Mouse (Mus musculus) embryonic facial prominence, embryonic 14.5 days (tissue): ENCODE results near the gene Adm2. TPM values are rescaled to one million over a fixed set of nuclear protein-coding genes. Genes with fewer than 3 reads are reported as not detected.

Source experiments
- ATAC-seq: fragments of 200-750 bp; cut with Nextera tagmentation; 2 replicates; pipeline ENCODE4 v1.8.0; 2017; ENCODE audit warnings: low read depth, moderate number of reproducible peaks, moderate TSS enrichment
- DNase-seq: peaks from one replicate; pipeline ENCODE4 v3.0.0-alpha.2; 2015; ENCODE audit warnings: low spot score
- H3K27ac ChIP-seq: fragments of 300-500 bp; sonication (generic); replicated peaks from 2 replicates; pipeline ENCODE4 v1.5.1; 2014; ENCODE audit warnings: low read depth, mild to moderate bottlenecking, low read length, moderate library complexity
- H3K27me3 ChIP-seq: fragments of 300-500 bp; sonication (generic); replicated peaks from 2 replicates; pipeline ENCODE4 v1.6.1; 2014; ENCODE audit warnings: low read length; ENCODE audit not compliant: control insufficient read depth, insufficient read depth
- H3K36me3 ChIP-seq: fragments of 300-500 bp; sonication (generic); 2 replicates; pipeline ENCODE4 v1.6.1; 2014; ENCODE audit warnings: low read length, mixed read lengths; ENCODE audit not compliant: control insufficient read depth, insufficient read depth
- H3K4me1 ChIP-seq: fragments of 300-500 bp; sonication (generic); 2 replicates; pipeline ENCODE4 v1.6.1; 2014; ENCODE audit warnings: antibody characterized with exemption, low read length; ENCODE audit not compliant: control insufficient read depth, insufficient read depth
- H3K4me2 ChIP-seq: fragments of 300-500 bp; sonication (generic); 2 replicates; pipeline ENCODE4 v1.6.1; 2014; ENCODE audit warnings: low read depth, mild to moderate bottlenecking, low read length, moderate library complexity, mixed read lengths
- H3K4me3 ChIP-seq: fragments of 300-500 bp; sonication (generic); 2 replicates; pipeline ENCODE4 v1.5.1; 2014; ENCODE audit warnings: low read depth, mild to moderate bottlenecking, low read length
- H3K9ac ChIP-seq: fragments of 300-500 bp; sonication (generic); 2 replicates; pipeline ENCODE4 v1.6.1; 2014; ENCODE audit warnings: low read depth, mild to moderate bottlenecking, low read length, moderate library complexity, mixed read lengths
- H3K9me3 ChIP-seq: fragments of 300-500 bp; sonication (generic); 2 replicates; pipeline ENCODE4 v1.6.1; 2016; ENCODE audit warnings: low read length; ENCODE audit not compliant: control insufficient read depth
- WGBS: fragments of 180-500 bp; shearing (Covaris S2); extraction: QIAGEN DNeasy Blood & Tissue Kit; methylation state at CpG from one replicate; pipeline ENCODE4 v1.1.7; 2014; 5-methylcytosine and 5-hydroxymethylcytosine counted together
- polyA plus RNA-seq: library from polyadenylated mRNA; unstranded; fragments of >200 nt; fragmentation: Nextera tagmentation; extraction: Ambion mirVana; gene quantifications from 2 replicates; pipeline ENCODE4 v1.2.1, GENCODE M21; 2014

Adm2 gene
- polyA plus RNA-seq, 1 experiment from 2014 or later = 0.21 TPM

- Histone ChIP-seq H3K4me1 (peaks cover 16% of the 10 kb centered on the region), H3K27me3 (no peaks in the 10 kb centered on the region), H3K4me3 (peak overlapping the region; percentile 86), H3K9ac (peak overlapping the region; percentile 90), H3K9me3 (no peaks in the 10 kb centered on the region), H3K36me3 (peaks cover 51% of the 10 kb centered on the region), H3K4me2 (peak overlapping the region; percentile 86), H3K27ac (no peak overlapping the region)
- ATAC-seq (no peak), DNase-seq (no peak)
- WGBS = 66% methylated on average over 6 of the region's 7 CpGs
Measured at GRCm38 (mm10) chr15:89354455-89354854, 31.9 kb downstream of the Adm2 start.

- Histone ChIP-seq H3K4me2 (peak within 1 kb of the TSS; percentile 86), H3K27ac (peak within 1 kb of the TSS; percentile 96), H3K36me3 (peaks cover 53% of the 10 kb centered on the region), H3K4me3 (peak within 1 kb of the TSS; percentile 86), H3K9me3 (no peaks in the 10 kb centered on the region), H3K4me1 (peaks cover 16% of the 10 kb centered on the region), H3K27me3 (no peaks in the 10 kb centered on the region), H3K9ac (peak within 1 kb of the TSS; percentile 90)
- DNase-seq (peak; percentile 98), ATAC-seq (peak; percentile 91)
- WGBS = under 1% methylated on average over 48 of the region's 64 CpGs
Measured at GRCm38 (mm10) chr15:89355241-89356187, 33.0 kb downstream of the Adm2 start, which contains the start of the genes Lmf2 and Ncaph2. Lmf2 (minus strand) TSS chr15:89355659. Ncaph2 (plus strand) TSS chr15:89355719.

DNA sequence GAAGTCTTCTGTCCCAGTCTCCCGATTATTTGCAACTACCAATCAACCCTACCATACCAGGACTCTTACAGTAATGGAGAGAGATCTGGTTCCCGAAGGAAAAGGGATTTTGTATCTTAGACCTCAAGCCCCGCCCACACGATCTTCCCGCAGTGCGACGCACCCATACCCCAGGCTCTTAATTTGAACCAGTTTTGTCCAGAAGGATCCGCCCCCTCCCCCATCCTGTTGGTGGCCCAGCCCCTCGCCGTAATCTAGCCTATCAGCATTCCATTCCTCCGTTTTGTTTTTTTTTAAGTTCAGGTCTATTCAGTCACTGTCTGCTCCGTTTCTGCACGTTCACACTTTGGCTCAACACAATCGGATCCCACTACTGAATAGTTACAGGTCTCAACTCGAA is 33.9 kb downstream of the Adm2 start:
- Histone ChIP-seq H3K9ac (peak overlapping the region; percentile 90), H3K27ac (peak overlapping the region; percentile 96), H3K4me3 (peak overlapping the region; percentile 86), H3K4me2 (peak overlapping the region; percentile 86), H3K36me3 (peaks cover 53% of the 10 kb centered on the region), H3K4me1 (peaks cover 16% of the 10 kb centered on the region), H3K9me3 (no peaks in the 10 kb centered on the region), H3K27me3 (no peaks in the 10 kb centered on the region)
- ATAC-seq = peak; percentile 77
- peak; percentile 97 for DNase-seq
- under 1% methylated on average over 15 of the region's 15 CpGs for WGBS

DNA sequence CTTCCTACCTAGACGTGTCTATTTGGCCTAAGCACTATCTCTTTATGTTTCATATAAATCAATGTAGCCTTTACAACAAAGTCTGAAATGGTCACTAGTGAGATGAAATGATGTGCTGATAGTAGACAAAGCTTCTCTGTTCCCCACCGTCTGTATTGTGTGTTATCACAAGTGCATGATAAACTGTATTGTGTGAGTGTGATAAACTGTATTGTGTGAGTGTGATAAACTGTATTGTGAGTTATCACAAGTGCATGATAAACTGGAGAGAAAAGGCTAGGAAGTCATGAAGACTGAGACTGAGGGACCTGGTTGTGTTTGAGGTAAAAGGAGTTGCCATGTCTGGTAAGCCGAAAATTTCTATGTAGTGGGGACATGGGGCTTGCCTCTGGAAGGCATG is 36.3 kb downstream of the Adm2 start:
- Histone ChIP-seq H3K27me3 (no peaks in the 10 kb centered on the region), H3K4me1 (peaks cover 16% of the 10 kb centered on the region), H3K4me3 (no peak overlapping the region), H3K36me3 (peaks cover 51% of the 10 kb centered on the region), H3K9me3 (no peaks in the 10 kb centered on the region), H3K9ac (no peak overlapping the region), H3K27ac (no peak overlapping the region), H3K4me2 (no peak overlapping the region)
- no peak for DNase-seq
- WGBS = 88% methylated on average over 3 of the region's 3 CpGs
- no peak for ATAC-seq

DNA sequence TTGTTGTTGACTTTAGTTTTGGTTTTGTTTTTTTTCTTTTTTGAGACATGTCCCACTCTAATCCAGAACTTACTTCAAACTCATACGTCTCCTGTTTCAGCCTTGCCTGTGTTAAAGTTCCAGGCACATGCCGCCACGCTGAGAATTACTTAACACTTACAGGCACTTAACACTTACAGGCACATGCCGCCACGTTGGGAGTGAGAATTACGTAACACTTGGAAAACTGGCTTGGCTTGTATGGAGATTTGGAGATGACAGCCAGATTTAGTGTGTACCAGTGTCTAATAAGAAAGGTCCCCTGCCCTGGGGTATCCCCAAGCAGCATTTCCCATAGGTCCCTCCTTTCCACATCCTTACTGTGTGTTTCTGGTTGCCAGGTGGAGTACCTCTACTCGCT is 40.5 kb downstream of the Adm2 start:
- no peaks in the 10 kb centered on the region for H3K27me3 ChIP-seq
- H3K9me3 ChIP-seq = no peaks in the 10 kb centered on the region
- H3K4me3 ChIP-seq = no peak overlapping the region
- H3K9ac ChIP-seq = no peak overlapping the region
- DNase-seq (no peak), ATAC-seq (no peak)
- peaks cover 88% of the 10 kb centered on the region for H3K36me3 ChIP-seq
- 85% methylated on average over 7 of the region's 7 CpGs for WGBS
- no peak overlapping the region for H3K27ac ChIP-seq
- no peak overlapping the region for H3K4me2 ChIP-seq
- no peaks in the 10 kb centered on the region for H3K4me1 ChIP-seq

GRCm38 (mm10) chr15:89365141-89365551 is 42.6 kb downstream of the Adm2 start:
- H3K4me3 ChIP-seq = no peak overlapping the region
- no peak overlapping the region for H3K9ac ChIP-seq
- no peaks in the 10 kb centered on the region for H3K27me3 ChIP-seq
- no peaks in the 10 kb centered on the region for H3K9me3 ChIP-seq
- DNase-seq (no peak), ATAC-seq (no peak)
- WGBS = 88% methylated on average over 4 of the region's 4 CpGs
- no peak overlapping the region for H3K4me2 ChIP-seq
- H3K27ac ChIP-seq = no peak overlapping the region
- H3K36me3 ChIP-seq = peaks cover 98% of the 10 kb centered on the region
- no peaks in the 10 kb centered on the region for H3K4me1 ChIP-seq

DNA sequence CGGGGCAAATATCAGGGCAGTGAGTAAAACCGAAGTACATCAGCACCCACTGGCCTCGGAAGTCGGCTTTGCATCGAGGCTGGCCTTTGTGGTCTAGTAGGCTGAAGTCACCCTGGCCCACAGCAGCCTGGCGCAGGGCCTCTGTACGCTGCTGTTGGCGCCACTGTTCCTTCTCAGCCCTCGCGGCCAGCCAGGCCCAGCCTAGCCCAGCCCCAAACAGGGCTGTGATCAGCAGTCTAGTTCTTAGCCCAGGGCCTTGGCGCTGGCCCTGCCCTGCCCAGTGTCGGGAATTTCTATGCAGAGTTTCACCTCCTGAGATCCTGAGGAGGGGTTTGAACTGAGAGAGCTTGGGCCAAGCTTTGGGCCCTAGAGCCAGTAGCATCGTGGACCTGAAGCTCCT is 49.5 kb downstream of the Adm2 start:
- H3K9ac ChIP-seq = no peak overlapping the region
- H3K36me3 ChIP-seq = peaks cover 57% of the 10 kb centered on the region
- WGBS = 88% methylated on average over 13 of the region's 13 CpGs
- H3K4me3 ChIP-seq = no peak overlapping the region
- peaks cover 18% of the 10 kb centered on the region for H3K27me3 ChIP-seq
- H3K4me1 ChIP-seq = peaks cover 8% of the 10 kb centered on the region; the same call in 1 of the 2 replicates
- no peak overlapping the region for H3K27ac ChIP-seq
- H3K4me2 ChIP-seq = no peak overlapping the region
- ATAC-seq (no peak), DNase-seq (no peak)
- no peaks in the 10 kb centered on the region for H3K9me3 ChIP-seq

- peaks cover 8% of the 10 kb centered on the region; the same call in 1 of the 2 replicates for H3K4me1 ChIP-seq
- DNase-seq = no peak
- no peak overlapping the region for H3K27ac ChIP-seq
- WGBS = 78% methylated on average over 7 of the region's 7 CpGs
- peak overlapping the region; percentile 92 for H3K4me2 ChIP-seq
- H3K9me3 ChIP-seq = no peaks in the 10 kb centered on the region
- peaks cover 53% of the 10 kb centered on the region for H3K36me3 ChIP-seq
- peak overlapping the region; percentile 84 for H3K9ac ChIP-seq
- no peak for ATAC-seq
- H3K27me3 ChIP-seq = peaks cover 23% of the 10 kb centered on the region
- H3K4me3 ChIP-seq = peak overlapping the region; percentile 72
Measured at GRCm38 (mm10) chr15:89372536-89372935, 50.0 kb downstream of the Adm2 start.
